Mouse (Mus musculus): ENCODE measurements around the gene Copa.

Gene Copa

GRCm38 (mm10) chr1:172169809-172170208 lies 87.5 kb downstream of the Copa start:
- in situ Hi-C loops (cut with MboI; ENCODE audit: low pct_unique_long_range_greater_than_20kb in 1 of 2, low sequenced_read_pairs in 2 of 2, unreplicated experiment in 1 of 2): no loop called here

All from mouse embryonic stem cell (cell line).